Mouse (Mus musculus) right cerebral cortex, adult 18-20 months (tissue): ENCODE data around the gene Lysmd1.

ENCODE experiments used
- DNase-seq: peaks from one replicate; pipeline ENCODE4 v3.0.0; 2022; ENCODE audit warnings: mixed read lengths

Gene Lysmd1

GRCm38 (mm10) chr3:95174011-95174592, 40.2 kb downstream of the Lysmd1 start:
- peak; percentile 65 for DNase-seq

GRCm38 (mm10) chr3:95176500-95176899, 42.6 kb downstream of the Lysmd1 start:
- no peak for DNase-seq

- DNase-seq: no peak
These were observed 43.7 kb downstream of the Lysmd1 start for GRCm38 (mm10) chr3:95177583-95177982.

- DNase-seq: peak; percentile 23
These were observed 45.1 kb downstream of the Lysmd1 start for GRCm38 (mm10) chr3:95178948-95179347.

GRCm38 (mm10) chr3:95179890-95180289, 46.0 kb downstream of the Lysmd1 start:
- no peak for DNase-seq

GRCm38 (mm10) chr3:95181841-95182240, 48.0 kb downstream of the Lysmd1 start:
- DNase-seq: no peak

GRCm38 (mm10) chr3:95184796-95185577, 51.1 kb downstream of the Lysmd1 start:
- DNase-seq: peak; percentile 28

GRCm38 (mm10) chr3:95186100-95186499, 52.2 kb downstream of the Lysmd1 start:
- no peak for DNase-seq

- no peak for DNase-seq
These were observed 53.0 kb downstream of the Lysmd1 start for GRCm38 (mm10) chr3:95186888-95187287.
